Mouse (Mus musculus): ENCODE measurements around the gene Fbxw5.

GRCm38 (mm10) chr2:25488671-25489068 lies 11.9 kb upstream of the Fbxw5 start:
- TF ChIP-seq POLR2A (IDR thresholded peaks at IDR 0.05; ENCODE audit: borderline replicate concordance, control insufficient read depth, low read depth, low read length): no peak
- TF ChIP-seq CTCF (IDR thresholded peaks at IDR 0.05; ENCODE audit: control insufficient read depth, insufficient read depth, low read length): no peak

Measured in bone marrow, adult 2 months (tissue).